Mouse (Mus musculus) cerebellum, adult 2 months (tissue): ENCODE measurements around the gene Proz. TPM values are rescaled to one million over a fixed set of nuclear protein-coding genes. Genes with fewer than 3 reads are reported as not detected.

Source experiments
- DNase-seq, 2 experiments: peaks; one replicate each; pipeline ENCODE4 v3.0.0; 2021
- H3K27ac ChIP-seq: fragments of 200-500 bp; 2 replicates; pipeline ENCODE4 v1.5.1; 2012; ENCODE audit warnings: low read length, control low read depth, inconsistent platforms; ENCODE audit not compliant: insufficient read depth
- H3K27me3 ChIP-seq: fragments of 200-500 bp; 2 replicates; pipeline ENCODE4 v1.6.1; 2012; ENCODE audit warnings: inconsistent platforms, mild to moderate bottlenecking, low read length, moderate library complexity; ENCODE audit not compliant: control insufficient read depth, insufficient read depth
- H3K4me1 ChIP-seq: fragments of 200-500 bp; 2 replicates; pipeline ENCODE4 v1.6.1; 2011; ENCODE audit warnings: low read length; ENCODE audit not compliant: control insufficient read depth, insufficient read depth
- H3K4me3 ChIP-seq: fragments of 200-500 bp; replicated peaks from 2 replicates; pipeline ENCODE3; 2011; ENCODE audit warnings: mild to moderate bottlenecking, low read depth, low read length, control low read depth; ENCODE audit not compliant: insufficient read depth
- CTCF ChIP-seq: fragments of 200-500 bp; IDR thresholded peaks from 2 replicates; pipeline ENCODE4 v1.5.1; 2011; ENCODE audit warnings: low read depth, mild to moderate bottlenecking, control low read depth, low read length, moderate library complexity, borderline replicate concordance; ENCODE audit not compliant: insufficient read depth
- POLR2A ChIP-seq: fragments of 200-500 bp; IDR thresholded peaks from 2 replicates; pipeline ENCODE4 v1.6.1; 2011; ENCODE audit warnings: low read length, control low read depth, borderline replicate concordance; ENCODE audit not compliant: insufficient read depth
- WGBS: fragments of 180-500 bp; shearing (Covaris S2); methylation state at CpG from one replicate; pipeline ENCODE4 v1.1.7; 2018; 5-methylcytosine and 5-hydroxymethylcytosine counted together
- polyA plus RNA-seq: library from polyadenylated mRNA; depleted of rRNA; stranded (reverse); fragments of >200 nt; gene quantifications from 2 replicates; pipeline ENCODE4 v1.2.3, GENCODE M21; 2012; rRNA removed

The Proz gene
- polyA plus RNA-seq, 1 experiment = 0.07 TPM

DNA sequence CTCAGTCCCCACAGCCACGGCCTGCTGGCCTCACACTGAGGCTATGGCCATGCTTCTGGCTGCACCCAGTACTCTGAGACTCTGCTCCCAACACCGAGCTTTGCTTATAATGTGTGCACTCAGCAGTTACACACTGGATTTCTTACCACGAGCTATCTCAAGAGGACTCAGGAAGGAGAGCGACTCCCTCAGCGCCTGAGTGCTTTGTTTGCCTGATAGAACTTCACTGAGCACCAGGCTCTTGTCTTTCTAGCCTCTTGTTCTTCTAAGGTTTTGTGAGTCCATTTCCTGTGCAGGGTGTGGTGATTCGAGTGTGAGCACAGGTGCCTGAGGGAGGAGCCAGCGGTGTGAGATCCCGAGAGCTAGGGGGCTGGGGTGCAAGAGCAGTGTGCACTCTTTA, 64.2 kb downstream of the Proz start:
- DNase-seq = no peak
- 93% methylated on average over 8 of the region's 8 CpGs for WGBS
- H3K27ac ChIP-seq = no peak overlapping the region
- TF ChIP-seq POLR2A (no peak), CTCF (no peak)
- no peak overlapping the region for H3K4me3 ChIP-seq
- no peaks in the 10 kb centered on the region for H3K4me1 ChIP-seq
- H3K27me3 ChIP-seq = no peaks in the 10 kb centered on the region

Other genes starting within 250 kb of the Proz start
- 150 and 158 TPM in 2 replicates for gene Mcf2l, start 187.1 kb upstream of the Proz start, polyA plus RNA-seq
- gene F7, start 34.9 kb upstream of the Proz start, polyA plus RNA-seq = 0.05 and 0.06 TPM in 2 replicates
- not detected in 2 replicates for gene F10, start 23.6 kb upstream of the Proz start, polyA plus RNA-seq
- gene Pcid2, start 44.5 kb downstream of the Proz start, polyA plus RNA-seq = 39.0 and 39.6 TPM in 2 replicates
- 54.5 and 57.0 TPM in 2 replicates for gene Cul4a, start 44.7 kb downstream of the Proz start, polyA plus RNA-seq
- 554 and 555 TPM in 2 replicates for gene Lamp1, start 98.2 kb downstream of the Proz start, polyA plus RNA-seq
- 6.8 and 8.0 TPM in 2 replicates for gene Grtp1, start 139.7 kb downstream of the Proz start, polyA plus RNA-seq
- gene Adprhl1, start 193.2 kb downstream of the Proz start, polyA plus RNA-seq = 2.2 and 2.5 TPM in 2 replicates
- 61.6 and 62.3 TPM in 2 replicates for gene Dcun1d2, start 227.2 kb downstream of the Proz start, polyA plus RNA-seq
- gene Tmco3, start 227.3 kb downstream of the Proz start, polyA plus RNA-seq = 46.9 and 55.2 TPM in 2 replicates